Mouse (Mus musculus) heart, adult 8-10 months (tissue): ENCODE results near the gene Arl10. TPM values are rescaled to one million over a fixed set of nuclear protein-coding genes. Genes with fewer than 3 reads are reported as not detected.

Experiments used
- DNase-seq: peaks from one replicate; pipeline ENCODE4 v3.0.0; 2022; ENCODE audit warnings: low spot score
- total RNA-seq, 4 experiments: library from RNA; stranded (reverse); gene quantifications; 2 replicates each; pipeline ENCODE4 v1.2.4; 2022

The Arl10 gene
- 1 to 10 TPM; 4.1 to 6.6 (median 5.0) TPM for total RNA-seq

DNA sequence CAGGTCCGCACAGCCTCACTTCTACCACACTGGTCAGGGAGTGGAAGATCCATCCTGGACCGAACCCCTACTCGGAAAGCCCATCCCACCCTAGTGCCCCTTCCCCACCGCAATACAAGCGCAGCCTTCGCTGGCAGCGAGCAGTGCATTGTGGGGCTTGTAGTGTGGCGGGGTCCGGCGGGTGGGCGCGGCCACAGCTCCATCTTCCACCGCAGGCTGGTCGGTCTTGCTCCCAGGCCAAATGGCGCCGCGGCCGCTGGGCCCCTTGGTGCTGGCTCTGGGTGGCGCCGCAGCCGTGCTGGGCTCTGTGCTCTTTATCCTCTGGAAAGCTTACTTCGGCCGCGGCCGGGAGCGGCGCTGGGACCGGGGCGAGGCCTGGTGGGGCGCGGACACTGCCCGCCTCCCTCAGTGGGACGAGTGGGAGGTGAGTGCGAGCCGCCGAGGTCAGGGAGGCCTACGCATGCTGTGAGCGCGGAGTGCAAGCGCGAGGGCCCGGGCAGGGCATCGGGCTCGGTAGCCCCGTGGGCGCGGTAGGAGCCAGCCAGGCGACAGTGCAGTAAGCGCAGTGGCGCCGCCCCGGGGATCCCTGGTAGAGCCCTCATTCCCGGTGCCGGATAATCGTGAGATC lies at the start of gene Arl10:
Gene Arl10 (plus strand): TSS at position 162 of the 628 bp plus-strand sequence.
- DNase-seq, result peak; percentile 67

DNA sequence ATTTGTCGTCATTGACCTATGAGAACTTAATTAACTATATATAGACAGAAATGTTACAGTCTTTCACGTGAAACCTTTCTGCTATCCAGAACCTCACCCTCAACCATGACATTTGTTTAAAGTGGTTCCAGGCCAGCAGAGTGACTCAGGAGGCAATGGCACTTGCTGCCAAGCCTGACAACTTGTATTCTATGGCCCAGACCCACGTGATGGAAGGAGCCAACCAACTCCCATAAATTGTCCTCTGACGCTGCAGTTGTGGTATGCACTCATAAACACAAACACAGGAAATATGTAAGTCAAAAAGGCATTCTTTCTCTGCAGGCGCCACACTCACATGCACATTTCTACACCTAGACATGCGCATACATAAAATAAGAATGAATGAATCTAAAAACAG lies 47.7 kb upstream of the Arl10 start:
- DNase-seq, result no peak

DNA sequence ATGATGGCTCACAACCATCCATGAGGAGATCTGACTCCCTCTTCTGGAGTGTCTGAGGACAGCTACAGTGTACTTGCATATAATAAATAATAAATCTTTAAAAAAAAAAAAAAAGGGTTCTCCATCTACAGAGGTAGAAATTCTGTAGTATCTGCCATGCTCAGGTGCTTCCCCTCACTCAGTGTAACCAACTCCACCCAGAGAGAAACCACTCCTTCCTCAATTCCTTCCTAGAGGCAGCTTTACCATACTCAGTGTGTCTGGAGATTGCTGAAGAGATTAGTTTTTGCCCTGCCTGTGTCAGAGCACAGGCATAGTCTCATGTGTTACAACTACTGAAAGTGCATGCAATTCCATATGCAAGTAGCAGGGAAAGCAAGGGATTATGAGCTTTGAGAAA lies 42.7 kb upstream of the Arl10 start:
- no peak for DNase-seq

DNA sequence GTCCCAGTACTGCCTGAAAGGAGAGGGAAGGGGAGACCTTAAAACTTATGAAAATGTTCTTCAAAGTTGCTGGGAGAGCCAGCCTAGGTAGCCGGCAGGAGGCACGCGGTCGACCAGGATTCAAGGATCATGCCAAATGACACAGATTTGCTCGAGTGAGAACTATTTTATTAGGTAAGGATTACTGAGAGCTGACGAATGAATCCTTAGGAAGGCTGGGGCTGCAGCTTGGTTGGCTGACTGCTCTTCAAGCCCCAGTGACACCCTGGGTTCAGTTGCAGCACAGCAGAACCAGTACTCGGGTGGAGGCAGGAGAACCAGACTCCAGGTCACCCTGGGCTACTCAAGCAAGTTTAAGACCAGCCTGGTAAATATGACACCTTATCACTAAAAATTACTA lies 26.8 kb upstream of the Arl10 start:
- no peak for DNase-seq

DNA sequence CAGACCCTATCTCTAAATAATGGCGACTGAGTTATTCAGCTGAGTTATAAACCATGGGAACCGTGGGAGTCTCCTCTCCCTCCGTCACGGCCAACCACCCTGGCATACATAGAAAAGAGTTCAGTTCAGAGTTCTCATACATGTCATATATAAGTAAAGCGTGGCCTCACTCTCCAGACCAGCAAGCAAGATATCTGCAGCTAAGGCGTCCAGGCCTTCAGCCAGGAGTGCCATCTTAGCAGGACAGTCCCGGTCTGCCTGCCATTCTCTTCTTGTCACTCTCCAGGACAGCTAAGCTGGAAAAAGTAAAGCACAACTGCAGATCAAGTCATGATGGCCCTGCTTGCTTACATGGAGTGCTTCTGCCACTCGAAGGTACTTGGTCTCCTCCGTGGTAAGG lies 18.6 kb upstream of the Arl10 start:
- no peak for DNase-seq

DNA sequence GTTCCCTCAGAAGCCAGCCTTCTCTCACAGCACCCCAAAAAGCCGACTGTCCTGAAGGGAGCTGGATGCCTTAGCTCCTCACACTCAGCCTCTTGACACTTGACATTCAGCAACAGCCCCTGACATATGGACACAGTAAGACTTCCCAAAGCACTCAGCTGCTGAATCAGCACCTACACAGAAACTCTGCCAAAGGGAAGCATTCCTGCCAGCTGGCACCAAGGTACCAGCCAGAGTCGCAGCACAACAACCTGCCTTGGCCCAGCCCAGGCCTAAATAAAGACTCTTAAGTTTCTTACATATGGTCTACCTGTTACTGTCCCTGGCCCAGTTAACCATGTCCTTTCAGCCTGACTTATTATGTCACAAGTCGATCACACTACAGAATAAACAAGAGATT lies 18.0 kb upstream of the Arl10 start:
- DNase-seq, result peak; percentile 29

DNA sequence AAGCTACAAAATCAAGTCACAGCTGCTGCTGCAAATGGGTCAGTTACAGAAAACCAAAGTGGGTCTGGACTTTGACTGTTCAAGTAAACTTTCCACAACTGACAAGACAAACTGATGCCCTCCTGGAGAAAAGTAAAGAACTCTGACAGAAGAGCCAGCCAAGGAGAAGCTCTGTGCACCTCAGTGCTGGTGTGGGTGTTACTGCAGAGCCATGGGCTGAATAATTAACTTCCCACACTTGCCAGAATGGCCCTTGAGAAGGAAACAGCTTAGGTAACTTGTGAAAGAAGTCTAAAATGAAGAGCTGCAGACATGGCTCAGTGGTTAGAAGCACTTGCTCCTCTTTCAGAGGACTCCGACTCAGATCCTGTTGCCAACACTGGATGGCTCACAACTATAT lies 17.2 kb upstream of the Arl10 start:
- no peak for DNase-seq

DNA sequence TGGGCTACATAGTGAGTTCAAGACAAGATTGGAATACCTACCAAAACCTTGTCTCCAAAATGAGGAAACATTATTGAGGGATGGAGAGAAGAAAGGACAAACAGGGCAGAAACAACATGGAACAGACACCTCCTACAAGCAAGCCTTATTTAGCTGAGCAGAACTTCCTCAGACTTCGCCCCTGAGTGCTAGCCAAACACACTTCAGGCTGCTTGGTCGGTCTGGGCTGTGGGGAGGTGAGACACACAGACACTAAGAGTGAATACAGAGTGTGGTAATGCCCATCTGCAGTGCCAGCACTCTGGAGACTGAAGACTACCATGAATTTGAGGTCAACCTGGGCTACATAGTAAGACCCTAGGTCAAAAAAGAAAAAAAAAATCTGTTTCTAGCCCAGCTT lies 15.2 kb upstream of the Arl10 start:
- DNase-seq, result no peak

DNA sequence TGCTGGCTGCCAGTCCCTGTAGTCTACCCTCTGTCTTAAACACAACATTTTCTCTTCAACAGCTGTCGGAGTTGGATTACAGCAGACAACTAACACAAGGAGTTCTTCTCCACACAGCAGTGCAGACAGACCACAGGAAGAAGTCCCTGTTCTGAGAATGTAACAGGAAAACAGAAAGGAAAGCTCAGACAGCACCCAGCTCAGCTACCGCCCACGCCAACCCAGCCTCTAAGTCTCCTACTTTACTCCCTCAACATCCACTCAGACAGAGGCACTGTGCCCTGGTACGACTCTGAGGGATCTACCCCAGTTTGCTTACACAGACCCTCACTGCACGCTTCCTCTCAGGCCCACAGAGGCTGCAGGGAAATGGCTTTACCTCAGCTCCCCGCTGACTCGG lies 14.2 kb upstream of the Arl10 start:
- no peak for DNase-seq

DNA sequence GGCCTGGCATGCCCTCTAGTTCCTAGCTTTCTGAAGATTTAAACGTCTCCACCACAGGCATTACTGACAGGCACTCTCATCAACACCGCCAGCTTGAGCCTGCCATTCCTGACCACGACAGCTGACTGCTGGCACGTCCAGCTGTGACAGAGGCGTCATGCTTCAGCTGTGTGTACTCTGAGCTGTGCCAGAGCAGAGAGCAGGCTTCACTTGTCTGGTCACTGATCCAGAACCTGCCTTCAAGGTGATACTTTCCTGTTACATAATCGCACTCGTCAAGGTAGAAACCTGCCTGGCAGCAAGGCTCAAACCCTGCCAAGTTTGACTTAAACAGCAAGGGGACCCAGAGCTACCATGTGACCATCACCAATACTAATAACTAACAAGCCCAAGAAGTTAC lies 12.3 kb upstream of the Arl10 start:
- DNase-seq, result no peak

DNA sequence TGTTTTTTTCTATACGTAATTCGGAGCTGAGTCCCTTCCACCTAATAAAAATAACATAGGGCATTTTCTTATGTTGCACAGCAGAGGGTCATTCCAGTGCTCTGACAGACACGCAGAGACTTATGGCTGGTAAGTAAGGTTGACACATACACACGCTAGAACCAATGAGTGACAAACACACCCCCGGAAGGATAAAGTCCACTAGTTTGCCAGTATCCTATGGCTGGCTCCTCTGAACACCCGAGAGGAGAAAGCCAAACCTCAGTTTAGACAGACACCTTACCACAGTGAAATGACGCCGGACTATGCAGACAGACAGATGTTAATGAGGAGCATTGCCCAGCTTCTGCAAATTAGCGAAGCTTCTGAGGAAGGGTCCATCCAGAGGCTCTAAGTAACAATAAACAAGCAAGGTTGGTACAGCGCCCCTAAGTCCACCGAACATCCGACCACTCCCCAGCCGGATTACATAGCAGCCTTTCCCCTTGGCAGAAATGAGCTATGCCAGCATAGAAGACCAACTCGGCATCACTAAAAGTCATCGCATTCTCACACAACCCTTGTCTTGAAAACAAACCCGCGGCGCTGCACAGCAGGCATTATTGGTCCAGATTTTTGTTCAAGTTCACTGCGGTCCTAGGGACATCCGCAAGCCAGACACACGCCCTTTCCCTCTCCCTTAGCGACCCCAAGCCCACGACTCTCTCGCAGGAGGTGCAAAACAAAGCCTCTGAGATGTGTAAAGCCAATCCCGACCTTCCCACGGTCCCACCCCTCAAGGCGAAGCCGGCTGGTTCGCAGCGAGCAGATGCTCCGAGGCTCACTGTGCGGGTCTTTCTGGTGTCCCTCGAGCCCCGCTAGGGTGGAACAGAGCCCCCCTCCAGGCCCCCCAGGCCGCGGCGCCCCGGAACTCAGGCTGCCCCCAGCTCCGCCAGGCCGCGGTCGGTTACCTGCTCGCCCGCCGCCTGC lies 10.3 kb upstream of the Arl10 start:
- no peak for DNase-seq

DNA sequence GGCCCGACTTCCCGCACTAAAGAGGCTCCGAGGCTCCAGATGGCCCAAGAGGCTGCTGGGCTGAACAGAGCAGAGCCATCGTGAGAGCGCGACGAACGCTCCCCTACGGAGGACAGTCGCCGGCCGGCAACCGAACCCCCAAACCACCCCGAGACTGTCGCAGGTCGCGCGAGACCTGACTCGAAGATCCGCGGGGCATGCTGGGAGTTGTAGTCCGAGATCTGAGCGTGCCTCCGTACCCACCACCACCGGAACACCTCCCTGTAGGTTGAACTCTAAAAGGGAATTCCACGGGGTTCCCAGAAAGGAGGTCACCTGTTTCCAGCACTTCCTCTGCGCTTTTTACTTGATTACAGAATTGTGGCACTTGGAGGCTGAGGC lies 9.6 kb upstream of the Arl10 start, which contains the start of gene 4833439L19Rik:
Gene 4833439L19Rik (minus strand): TSS at position 235 of the 381 bp plus-strand sequence.
- peak; percentile 93 for DNase-seq

DNA sequence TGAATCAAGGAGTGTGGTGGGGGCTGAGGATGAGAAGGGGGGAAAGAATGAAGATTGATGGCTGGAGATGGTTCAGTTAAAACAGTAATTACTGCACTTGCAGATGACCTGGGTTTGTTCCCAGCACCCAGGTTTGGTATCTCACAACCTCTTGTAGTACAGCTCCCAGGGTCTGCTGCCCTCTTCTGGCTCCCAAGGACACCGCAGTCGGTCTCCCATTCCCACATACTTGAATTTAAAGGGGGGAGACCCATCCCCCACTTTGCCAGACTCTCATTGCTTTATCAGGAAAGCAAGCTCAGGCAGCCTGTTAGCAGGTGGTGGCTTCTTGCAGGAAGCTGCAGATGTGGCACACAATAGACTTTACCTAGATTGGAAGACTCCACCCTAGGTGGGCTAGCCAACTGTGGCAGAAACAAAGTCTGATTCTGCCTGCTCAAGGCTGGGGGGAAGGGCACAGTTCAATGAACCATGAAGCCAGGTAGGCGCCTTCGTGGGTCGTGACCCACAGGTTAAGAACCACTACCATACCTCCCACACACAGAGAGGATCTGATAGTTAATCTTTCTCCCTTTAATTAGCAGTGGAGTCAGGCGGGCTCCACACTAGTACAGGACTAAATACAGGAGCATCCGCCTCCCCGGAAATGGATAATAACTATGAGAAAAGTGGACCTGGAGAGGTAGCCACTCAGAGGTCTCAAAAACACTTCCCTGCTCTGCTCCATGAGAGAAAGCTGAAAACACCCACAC lies 9.0 kb upstream of the Arl10 start:
- DNase-seq, result peak; percentile 52

DNA sequence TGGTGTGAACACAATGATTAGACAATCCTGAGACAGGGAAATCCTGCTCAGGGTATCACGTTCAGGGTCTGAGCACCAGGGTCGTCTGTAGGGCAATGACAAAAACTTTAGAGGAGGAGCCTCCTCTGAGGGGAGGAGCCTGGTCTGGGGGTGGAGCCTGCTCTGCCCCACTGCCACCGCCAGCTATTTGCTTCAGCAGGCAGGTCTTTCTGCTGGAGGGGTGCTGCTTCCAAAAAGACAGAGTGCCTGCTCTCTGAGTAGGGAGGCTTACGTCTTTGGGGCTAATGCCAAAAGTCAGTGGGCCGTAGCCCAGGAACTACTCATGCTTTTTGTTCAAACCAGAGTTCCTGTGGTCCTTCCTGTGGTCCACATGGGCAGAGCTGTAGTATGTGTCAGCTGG lies 6.4 kb upstream of the Arl10 start:
- no peak for DNase-seq

DNA sequence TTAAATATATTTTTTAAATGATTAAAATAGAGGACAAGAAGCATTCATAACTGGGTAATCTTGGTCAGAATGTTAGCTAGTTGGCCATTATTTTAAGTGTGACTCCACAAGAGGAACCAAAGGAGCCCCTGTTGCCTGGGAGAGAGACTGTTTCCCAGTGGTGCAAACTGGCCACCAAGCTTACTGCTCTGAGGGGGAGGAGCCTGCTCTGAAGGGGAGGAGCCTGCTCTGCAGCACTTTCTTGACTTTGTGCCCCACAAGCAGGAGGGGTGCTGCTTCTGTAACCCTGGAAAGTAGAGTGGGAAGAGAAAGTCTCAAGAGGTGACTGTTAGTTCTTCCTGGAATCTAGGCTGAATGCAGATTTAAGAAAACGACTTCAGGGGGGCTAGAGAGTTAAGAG lies 5.5 kb upstream of the Arl10 start:
- no peak for DNase-seq

DNA sequence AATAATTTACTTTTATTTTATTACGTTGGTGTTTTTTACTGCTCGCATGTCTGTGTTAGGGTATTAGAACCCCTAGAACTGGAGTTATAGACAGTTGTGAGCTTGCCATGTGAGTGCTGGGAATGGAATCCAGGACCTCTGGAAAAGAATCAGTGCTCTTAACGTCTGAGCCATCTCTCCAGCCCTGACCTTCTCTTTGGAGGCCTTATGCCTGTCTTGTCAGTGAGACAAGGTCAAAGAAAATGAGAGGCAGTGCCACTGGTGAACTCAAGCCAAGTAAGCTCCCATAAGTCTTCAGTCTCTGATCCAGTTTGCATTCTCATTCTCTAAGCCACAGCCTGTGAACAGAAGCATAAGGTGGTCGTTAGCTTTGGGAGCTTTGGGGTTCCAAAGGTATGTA lies 4.1 kb upstream of the Arl10 start:
- DNase-seq, result no peak

DNA sequence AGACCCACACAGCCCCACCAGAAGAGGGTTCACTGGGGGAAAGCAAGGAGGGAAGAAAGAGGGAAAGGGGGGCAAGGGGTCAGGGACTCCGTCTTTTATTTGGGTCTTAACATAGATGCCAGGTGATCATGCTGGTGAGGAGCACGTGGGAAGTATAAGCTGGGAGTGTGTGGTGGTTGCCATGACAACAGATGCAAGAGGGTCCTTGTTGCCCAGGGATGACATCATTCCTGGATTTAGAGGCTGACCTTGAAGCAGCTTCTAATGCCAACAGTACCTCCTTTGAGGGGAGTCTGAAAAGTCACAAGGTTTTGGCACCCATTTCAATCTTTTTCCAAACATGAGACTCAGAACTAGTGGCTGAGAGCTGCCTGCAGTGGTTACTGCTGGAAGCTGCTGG lies 3.2 kb upstream of the Arl10 start:
- DNase-seq, result no peak

DNA sequence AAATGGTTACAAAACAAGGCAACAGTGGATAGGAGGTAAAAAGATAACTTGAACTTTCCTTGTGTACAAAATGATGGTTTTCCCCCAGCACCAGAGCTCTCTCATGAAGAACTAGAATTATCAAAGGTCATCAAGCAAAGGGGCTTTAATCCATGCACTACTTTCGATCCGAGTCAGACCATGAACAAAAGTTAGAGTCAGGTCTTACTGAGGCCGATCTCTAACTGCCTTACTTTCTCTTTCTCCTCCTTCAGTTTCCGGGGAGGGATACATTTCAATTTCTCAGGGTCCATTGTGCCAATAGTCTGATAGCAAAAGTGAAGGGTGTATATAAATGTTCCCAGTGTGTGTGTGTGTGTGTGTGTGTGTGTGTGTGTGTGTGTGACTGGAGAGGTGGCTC lies 2.2 kb upstream of the Arl10 start:
- no peak for DNase-seq

DNA sequence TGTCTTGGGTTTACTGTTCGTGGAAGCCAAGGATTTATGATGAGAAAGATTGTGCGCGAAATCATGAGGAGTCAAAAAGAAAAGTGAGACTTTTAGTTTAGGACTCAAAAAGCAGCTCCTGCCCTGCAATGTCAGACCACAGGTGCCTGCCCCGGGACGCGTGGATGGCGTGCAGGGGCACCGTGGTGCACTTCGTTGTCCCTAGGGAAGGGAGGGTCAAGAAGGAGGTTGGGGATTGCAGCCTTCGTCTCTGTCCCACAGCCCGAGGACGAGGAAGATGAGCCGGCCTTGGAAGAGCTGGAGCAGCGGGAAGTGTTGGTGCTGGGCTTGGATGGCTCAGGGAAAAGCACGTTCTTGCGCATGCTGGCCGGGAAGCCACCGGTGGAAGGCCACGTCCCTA lies 674 bp downstream of the Arl10 start:
- DNase-seq, result no peak

DNA sequence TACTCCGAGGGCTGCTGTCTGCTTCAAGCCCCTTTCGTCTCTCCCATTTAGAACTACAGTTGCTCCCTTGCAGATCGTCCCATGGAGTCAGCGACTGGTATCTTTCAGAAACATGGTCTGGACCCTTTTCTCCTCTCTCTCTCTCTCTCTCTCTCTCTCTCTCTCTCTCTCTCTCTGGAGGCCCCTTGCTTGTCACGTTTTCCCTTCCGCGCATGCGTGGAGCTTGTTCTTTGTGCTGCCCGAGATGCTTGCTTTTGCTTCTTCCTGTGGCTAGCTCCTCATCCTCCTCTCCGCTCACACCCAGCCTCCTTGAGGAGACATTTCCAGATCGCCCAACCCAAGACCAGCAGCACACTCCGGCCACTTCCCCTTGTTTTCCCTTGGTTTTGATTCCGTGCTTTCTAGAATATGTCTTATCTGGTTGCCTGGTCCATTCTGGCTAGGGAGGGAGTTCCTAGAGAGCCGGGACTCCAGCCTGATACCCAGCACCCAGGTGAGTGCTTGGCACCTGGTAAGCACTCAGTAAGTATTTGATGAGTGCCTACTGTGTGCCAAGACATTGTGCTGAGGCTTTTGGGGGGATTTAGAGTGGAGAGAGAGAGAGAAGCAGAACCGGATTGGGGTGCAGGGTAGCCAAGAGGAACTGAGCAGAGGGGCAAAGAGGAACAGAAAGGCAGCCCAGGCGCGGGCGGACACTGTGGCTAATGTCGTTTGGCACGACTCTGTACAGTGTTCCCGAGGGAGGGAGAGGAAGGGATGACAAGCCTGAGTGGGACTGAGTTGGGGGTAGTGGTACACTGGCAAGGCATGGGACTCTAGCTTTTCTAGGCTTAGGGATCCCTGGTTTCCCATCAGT lies 3.1 kb downstream of the Arl10 start:
- DNase-seq, result no peak

DNA sequence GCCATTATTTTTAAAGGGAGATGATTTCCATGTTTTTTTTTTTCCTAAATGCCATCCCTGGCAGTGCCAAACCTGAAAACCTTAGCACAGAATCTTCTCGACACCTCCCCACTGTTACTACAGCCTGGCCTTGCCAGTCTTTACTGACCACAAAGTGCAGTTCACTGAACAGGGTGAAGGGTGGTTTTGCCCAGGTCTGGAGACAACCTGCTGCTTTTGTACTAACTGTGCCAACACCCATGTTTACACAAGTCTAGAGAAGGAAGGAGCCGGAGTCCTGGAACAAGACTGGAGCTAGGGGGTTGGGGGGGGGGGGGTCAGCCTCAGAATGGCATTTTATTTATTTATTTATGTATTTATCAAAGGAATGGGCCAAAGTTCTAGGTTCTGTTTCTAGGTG lies 6.6 kb downstream of the Arl10 start:
- DNase-seq, result no peak
